Mouse (Mus musculus) liver, embryonic 16.5 days (tissue): Measurements from ENCODE around the gene Rps6ka2. TPM values are rescaled to one million over a fixed set of nuclear protein-coding genes. Genes with fewer than 3 reads are reported as not detected.

Experiments used
- ATAC-seq: fragments of 200-750 bp; cut with Nextera tagmentation; 2 replicates; pipeline ENCODE4 v1.8.0; 2017; ENCODE audit warnings: low read depth, mild to moderate bottlenecking, moderate number of reproducible peaks, moderate library complexity
- H3K27ac ChIP-seq: fragments of 300-500 bp; sonication (generic); 2 replicates; pipeline ENCODE4 v1.5.1; 2014; ENCODE audit warnings: mild to moderate bottlenecking, low read length
- H3K27me3 ChIP-seq: fragments of 300-500 bp; sonication (generic); 2 replicates; pipeline ENCODE4 v1.6.1; 2014; ENCODE audit warnings: low read depth, low read length, mixed read lengths; ENCODE audit not compliant: control insufficient read depth, insufficient read depth
- H3K36me3 ChIP-seq: fragments of 300-500 bp; sonication (generic); 2 replicates; pipeline ENCODE4 v1.6.1; 2014; ENCODE audit warnings: mild to moderate bottlenecking; ENCODE audit not compliant: control insufficient read depth, insufficient read depth
- H3K4me1 ChIP-seq: fragments of 300-500 bp; sonication (generic); 2 replicates; pipeline ENCODE4 v1.6.1; 2014; ENCODE audit warnings: low read depth, low read length, mixed read lengths; ENCODE audit not compliant: control insufficient read depth
- H3K4me2 ChIP-seq: fragments of 300-500 bp; sonication (generic); 2 replicates; pipeline ENCODE4 v1.6.1; 2014; ENCODE audit warnings: low read depth, low read length, mixed read lengths
- H3K4me3 ChIP-seq: fragments of 300-500 bp; sonication (generic); 2 replicates; pipeline ENCODE4 v1.5.1; 2014; ENCODE audit warnings: low read depth, mild to moderate bottlenecking, low read length
- H3K9ac ChIP-seq: fragments of 300-500 bp; sonication (generic); 2 replicates; pipeline ENCODE4 v1.6.1; 2014; ENCODE audit warnings: low read depth, low read length
- H3K9me3 ChIP-seq: fragments of 300-500 bp; sonication (generic); replicated peaks from 2 replicates; pipeline ENCODE4 v1.6.1; 2016; ENCODE audit warnings: low read length; ENCODE audit not compliant: control insufficient read depth
- WGBS: fragments of 180-500 bp; shearing (Covaris S2); extraction: QIAGEN DNeasy Blood & Tissue Kit; methylation state at CpG from one replicate; pipeline ENCODE4 v1.1.7; 2014; ENCODE audit not compliant: insufficient replicate concordance; 5-methylcytosine and 5-hydroxymethylcytosine counted together
- polyA plus RNA-seq: library from polyadenylated mRNA; unstranded; fragments of >200 nt; fragmentation: Nextera tagmentation; extraction: Ambion mirVana; gene quantifications from 2 replicates; pipeline ENCODE4 v1.2.1, GENCODE M21; 2015

Rps6ka2 gene
- polyA plus RNA-seq, 1 experiment from 2014 or later, result 1.6 TPM

- Histone ChIP-seq H3K9ac (no peak overlapping the region), H3K36me3 (no peaks in the 10 kb centered on the region), H3K4me3 (no peak overlapping the region), H3K27me3 (no peaks in the 10 kb centered on the region), H3K27ac (no peak overlapping the region), H3K9me3 (no peaks in the 10 kb centered on the region), H3K4me2 (no peak overlapping the region), H3K4me1 (no peaks in the 10 kb centered on the region)
- WGBS, result 51% methylated on average over 6 of the region's 6 CpGs
- ATAC-seq, result no peak
Observed at GRCm38 (mm10) chr17:7246893-7247556, 77.1 kb downstream of the Rps6ka2 start.

GRCm38 (mm10) chr17:7250373-7250772 lies 80.5 kb downstream of the Rps6ka2 start:
- Histone ChIP-seq H3K4me1 (no peaks in the 10 kb centered on the region), H3K27ac (no peak overlapping the region), H3K27me3 (no peaks in the 10 kb centered on the region), H3K4me3 (no peak overlapping the region), H3K9me3 (no peaks in the 10 kb centered on the region), H3K4me2 (no peak overlapping the region), H3K36me3 (no peaks in the 10 kb centered on the region), H3K9ac (no peak overlapping the region)
- no peak for ATAC-seq
- 56% methylated on average over 4 of the region's 4 CpGs for WGBS

- peaks cover 3% of the 10 kb centered on the region for H3K4me1 ChIP-seq
- WGBS, result 66% methylated on average over 1 of the region's 1 CpGs
- ATAC-seq, result no peak
- H3K4me3 ChIP-seq, result no peak overlapping the region
- H3K27ac ChIP-seq, result no peak overlapping the region
- no peaks in the 10 kb centered on the region for H3K27me3 ChIP-seq
- no peak overlapping the region for H3K4me2 ChIP-seq
- no peak overlapping the region for H3K9ac ChIP-seq
- no peaks in the 10 kb centered on the region for H3K9me3 ChIP-seq
- H3K36me3 ChIP-seq, result no peaks in the 10 kb centered on the region
Observed at GRCm38 (mm10) chr17:7257208-7257607, 87.3 kb downstream of the Rps6ka2 start.

- H3K27ac ChIP-seq, result no peak overlapping the region
- 72% methylated on average over 15 of the region's 15 CpGs for WGBS
- H3K27me3 ChIP-seq, result no peaks in the 10 kb centered on the region
- no peaks in the 10 kb centered on the region for H3K9me3 ChIP-seq
- H3K4me1 ChIP-seq, result peaks cover 3% of the 10 kb centered on the region
- no peak overlapping the region for H3K4me2 ChIP-seq
- ATAC-seq, result no peak
- H3K36me3 ChIP-seq, result no peaks in the 10 kb centered on the region
- no peak overlapping the region for H3K4me3 ChIP-seq
- H3K9ac ChIP-seq, result no peak overlapping the region
Observed at GRCm38 (mm10) chr17:7258748-7259359, 88.9 kb downstream of the Rps6ka2 start.

GRCm38 (mm10) chr17:7260360-7260759 lies 90.4 kb downstream of the Rps6ka2 start:
- no peak overlapping the region for H3K4me2 ChIP-seq
- H3K27me3 ChIP-seq, result no peaks in the 10 kb centered on the region
- H3K9ac ChIP-seq, result no peak overlapping the region
- H3K4me1 ChIP-seq, result peaks cover 3% of the 10 kb centered on the region
- H3K27ac ChIP-seq, result no peak overlapping the region
- H3K36me3 ChIP-seq, result no peaks in the 10 kb centered on the region
- peak; percentile 60 for ATAC-seq
- H3K9me3 ChIP-seq, result no peaks in the 10 kb centered on the region
- H3K4me3 ChIP-seq, result no peak overlapping the region
- 20% methylated on average over 10 of the region's 10 CpGs for whole genome bisulfite sequencing

- H3K36me3 ChIP-seq, result no peaks in the 10 kb centered on the region
- no peaks in the 10 kb centered on the region for H3K27me3 ChIP-seq
- 41% methylated on average over 10 of the region's 10 CpGs for WGBS
- H3K4me3 ChIP-seq, result no peak overlapping the region
- H3K4me2 ChIP-seq, result no peak overlapping the region
- no peaks in the 10 kb centered on the region for H3K9me3 ChIP-seq
- H3K27ac ChIP-seq, result no peak overlapping the region
- H3K4me1 ChIP-seq, result peaks cover 3% of the 10 kb centered on the region
- ATAC-seq, result no peak
- no peak overlapping the region for H3K9ac ChIP-seq
Observed at GRCm38 (mm10) chr17:7262056-7262455, 92.1 kb downstream of the Rps6ka2 start.

GRCm38 (mm10) chr17:7262620-7263019 lies 92.7 kb downstream of the Rps6ka2 start:
- Histone ChIP-seq H3K9me3 (no peaks in the 10 kb centered on the region), H3K27ac (no peak overlapping the region), H3K4me2 (no peak overlapping the region), H3K9ac (no peak overlapping the region), H3K27me3 (no peaks in the 10 kb centered on the region), H3K36me3 (no peaks in the 10 kb centered on the region), H3K4me1 (peaks cover 3% of the 10 kb centered on the region), H3K4me3 (no peak overlapping the region)
- no peak for ATAC-seq
- 67% methylated on average over 4 of the region's 4 CpGs for WGBS

GRCm38 (mm10) chr17:7264610-7265009 lies 94.7 kb downstream of the Rps6ka2 start:
- 62% methylated on average over 5 of the region's 5 CpGs for WGBS
- Histone ChIP-seq H3K27ac (no peak overlapping the region), H3K27me3 (no peaks in the 10 kb centered on the region), H3K9me3 (no peaks in the 10 kb centered on the region), H3K36me3 (no peaks in the 10 kb centered on the region), H3K4me1 (peaks cover 3% of the 10 kb centered on the region), H3K4me3 (no peak overlapping the region), H3K9ac (no peak overlapping the region), H3K4me2 (no peak overlapping the region)
- no peak for ATAC-seq

GRCm38 (mm10) chr17:7265291-7265690 lies 95.4 kb downstream of the Rps6ka2 start:
- no peak for ATAC-seq
- no peak overlapping the region for H3K4me3 ChIP-seq
- no peak overlapping the region for H3K9ac ChIP-seq
- H3K27me3 ChIP-seq, result no peaks in the 10 kb centered on the region
- 48% methylated on average over 4 of the region's 4 CpGs for WGBS
- H3K4me1 ChIP-seq, result peaks cover 3% of the 10 kb centered on the region
- H3K9me3 ChIP-seq, result no peaks in the 10 kb centered on the region
- H3K36me3 ChIP-seq, result no peaks in the 10 kb centered on the region
- H3K27ac ChIP-seq, result no peak overlapping the region
- H3K4me2 ChIP-seq, result no peak overlapping the region
